Mouse (Mus musculus): ENCODE measurements around the gene Catsperg1. TPM values are rescaled to one million over a fixed set of nuclear protein-coding genes. Genes with fewer than 3 reads are reported as not detected.
"Not testable (repeated sequence)": the region's sequence is repeated elsewhere in the genome, so short reads cannot be mapped to it uniquely, and the experiment has no call there.

Catsperg1 gene
- polyA plus RNA-seq, 1 experiment: 0.19 TPM

DNA sequence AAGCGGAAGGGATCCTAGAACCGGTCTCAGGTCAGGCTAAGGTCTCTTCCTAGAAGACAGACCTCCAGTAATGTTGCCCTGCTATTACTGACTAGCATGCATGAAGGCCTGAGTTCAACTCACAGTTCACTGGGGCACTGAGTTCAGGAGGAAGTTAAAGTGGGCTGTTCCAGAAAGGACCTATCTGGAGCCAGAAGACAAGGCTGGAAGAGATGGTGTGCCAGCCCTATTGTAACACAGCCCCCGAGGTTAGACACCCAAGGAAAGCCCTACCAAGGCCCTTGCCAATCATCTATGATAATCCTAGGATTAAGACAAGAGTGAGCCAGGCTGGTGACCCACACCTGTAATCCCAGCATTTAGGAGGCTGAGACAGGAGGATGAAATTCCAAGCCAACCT lies 17.7 kb upstream of the Catsperg1 start:
- no peaks in the 10 kb centered on the region for H3K27me3 ChIP-seq (replicated peaks)
- H3K36me3 ChIP-seq (replicated peaks; ENCODE audit: low read length): peaks cover 38% of the 10 kb centered on the region

DNA sequence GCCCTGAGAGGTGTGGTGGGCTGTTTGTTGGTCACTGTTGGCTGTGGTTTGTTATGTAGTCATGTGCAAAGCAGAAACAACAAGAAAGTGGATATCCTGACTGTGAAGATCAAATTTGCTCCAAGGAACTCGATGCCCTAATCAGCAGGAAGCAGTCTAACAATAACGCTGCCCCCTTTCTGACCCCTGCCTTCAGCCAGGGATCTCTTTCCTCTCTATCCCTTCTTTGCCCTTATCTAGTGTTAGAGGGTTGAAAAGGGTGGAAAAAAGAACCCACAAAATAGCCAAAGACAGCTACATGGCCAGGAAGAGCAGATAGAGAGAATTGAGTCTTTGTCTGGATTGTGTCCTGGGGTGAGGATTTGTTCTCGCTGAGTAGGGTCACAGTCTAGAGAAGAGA lies 16.7 kb upstream of the Catsperg1 start:
- no peak; the same call in 2 of the 3 replicates for TF ChIP-seq GATA1 (IDR thresholded peaks at IDR 0.05; ENCODE audit: borderline replicate concordance, low read length)
- TF ChIP-seq FLI1 (IDR thresholded peaks at IDR 0.05; ENCODE audit: low read length): no peak
- Histone ChIP-seq H3K27me3 (replicated peaks) (no peaks in the 10 kb centered on the region), H3K36me3 (replicated peaks; ENCODE audit: low read length) (peaks cover 48% of the 10 kb centered on the region)

More for the DNA sequence above, 17.7 kb upstream of the Catsperg1 start:
- H3K9me3 ChIP-seq: no peaks in the 10 kb centered on the region
- peaks cover 92% of the 10 kb centered on the region for H3K4me1 ChIP-seq
- peak overlapping the region; percentile 97 for H3K4me3 ChIP-seq (replicated peaks)
- no peak for TF ChIP-seq GATA1 (IDR thresholded peaks at IDR 0.05; ENCODE audit: borderline replicate concordance, low read length)
- no peak for TF ChIP-seq FLI1 (IDR thresholded peaks at IDR 0.05; ENCODE audit: low read length)

DNA sequence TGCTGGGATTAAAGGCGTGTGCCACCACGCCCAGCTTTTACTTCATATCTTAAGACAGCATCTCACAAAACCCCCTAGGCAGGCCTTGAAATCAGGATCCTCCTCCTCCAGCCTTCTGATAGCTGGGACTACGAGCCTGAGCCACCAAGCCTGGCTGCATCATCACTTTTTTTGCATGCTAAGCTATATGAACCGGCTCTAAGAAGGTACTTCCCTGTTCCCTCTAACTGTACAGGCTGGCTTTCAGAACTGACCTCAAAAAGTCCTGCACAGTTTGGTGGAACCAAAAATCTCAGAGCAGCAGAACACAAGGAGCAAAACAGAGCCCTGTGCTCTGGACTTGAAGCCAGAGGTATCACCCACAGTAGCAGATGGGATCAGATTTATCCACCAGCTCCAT lies 14.4 kb upstream of the Catsperg1 start:
- TF ChIP-seq FLI1 (IDR thresholded peaks at IDR 0.05; ENCODE audit: low read length): no peak
- no peak for TF ChIP-seq GATA1 (IDR thresholded peaks at IDR 0.05; ENCODE audit: borderline replicate concordance, low read length)
- Histone ChIP-seq H3K9me3 (no peaks in the 10 kb centered on the region), H3K27me3 (replicated peaks) (no peaks in the 10 kb centered on the region), H3K4me1 (peaks cover 83% of the 10 kb centered on the region), H3K36me3 (replicated peaks; ENCODE audit: low read length) (peaks cover 71% of the 10 kb centered on the region), H3K4me3 (replicated peaks) (no peak overlapping the region)

More for the DNA sequence above, 16.7 kb upstream of the Catsperg1 start:
- peak overlapping the region; percentile 78 for H3K4me3 ChIP-seq (replicated peaks)
- H3K9me3 ChIP-seq: no peaks in the 10 kb centered on the region
- peaks cover 89% of the 10 kb centered on the region for H3K4me1 ChIP-seq

DNA sequence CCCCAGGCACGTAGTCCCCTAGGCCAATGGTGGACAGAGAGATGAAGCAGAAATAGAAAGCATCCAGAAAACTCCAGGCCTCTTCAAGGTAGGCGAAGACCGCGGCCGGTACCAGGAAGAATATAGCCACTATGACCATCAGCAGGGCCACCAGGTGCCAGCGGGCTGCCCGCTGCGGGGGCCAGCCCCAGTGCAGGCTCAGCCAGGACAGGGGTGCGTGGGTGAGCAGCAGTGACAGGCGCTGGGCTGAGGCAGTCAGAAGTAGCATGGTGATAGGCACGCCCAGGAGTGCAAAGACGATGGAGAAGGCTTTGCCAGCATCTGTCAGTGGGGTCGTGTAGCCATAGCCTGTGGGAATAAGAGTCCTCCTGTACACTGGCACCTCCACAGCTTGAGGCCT lies 11.7 kb upstream of the Catsperg1 start:
- Histone ChIP-seq H3K36me3 (replicated peaks; ENCODE audit: low read length) (peaks cover 95% of the 10 kb centered on the region), H3K4me3 (replicated peaks) (no peak overlapping the region), H3K4me1 (peaks cover 59% of the 10 kb centered on the region), H3K27me3 (replicated peaks) (no peaks in the 10 kb centered on the region), H3K9me3 (peaks cover 16% of the 10 kb centered on the region)
- TF ChIP-seq FLI1 (IDR thresholded peaks at IDR 0.05; ENCODE audit: low read length) (no peak), GATA1 (IDR thresholded peaks at IDR 0.05; ENCODE audit: borderline replicate concordance, low read length) (no peak)

DNA sequence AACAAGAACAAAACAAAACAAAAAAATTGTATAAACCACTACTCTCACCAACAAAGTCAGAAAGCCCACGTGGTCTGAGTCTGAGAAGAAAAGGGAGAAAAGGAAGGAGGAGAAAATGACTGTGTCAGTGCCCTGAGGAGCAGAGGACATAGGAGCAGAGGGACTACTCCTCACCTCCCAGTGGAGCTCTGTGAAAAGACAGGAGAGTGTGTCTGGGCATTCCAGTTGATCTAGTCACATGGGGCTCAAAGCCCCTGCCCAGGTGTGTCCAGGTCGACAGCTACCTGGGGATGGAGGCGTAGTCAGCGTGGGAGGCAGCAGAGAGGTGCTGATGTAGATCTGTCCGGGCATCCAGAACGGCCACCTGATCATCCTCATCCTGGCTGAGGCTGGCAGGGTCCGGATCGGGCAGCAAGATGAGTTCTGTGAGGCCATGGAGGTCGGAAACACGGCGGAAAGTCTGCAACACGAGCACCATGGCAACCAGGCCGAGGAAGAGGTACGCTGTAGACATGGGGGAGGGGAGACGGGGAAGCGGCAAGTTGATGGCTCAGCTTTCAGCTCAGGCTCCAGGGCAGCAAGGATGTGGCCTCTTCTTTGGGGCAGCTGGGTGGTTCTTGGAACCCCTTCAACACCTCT lies 11.0 kb upstream of the Catsperg1 start:
- Histone ChIP-seq H3K4me3 (replicated peaks) (no peak overlapping the region), H3K4me1 (peaks cover 52% of the 10 kb centered on the region), H3K9me3 (peaks cover 22% of the 10 kb centered on the region), H3K27me3 (replicated peaks) (no peaks in the 10 kb centered on the region), H3K36me3 (replicated peaks; ENCODE audit: low read length) (peaks cover 96% of the 10 kb centered on the region)
- no peak for TF ChIP-seq FLI1 (IDR thresholded peaks at IDR 0.05; ENCODE audit: low read length)
- no peak for TF ChIP-seq GATA1 (IDR thresholded peaks at IDR 0.05; ENCODE audit: borderline replicate concordance, low read length)

DNA sequence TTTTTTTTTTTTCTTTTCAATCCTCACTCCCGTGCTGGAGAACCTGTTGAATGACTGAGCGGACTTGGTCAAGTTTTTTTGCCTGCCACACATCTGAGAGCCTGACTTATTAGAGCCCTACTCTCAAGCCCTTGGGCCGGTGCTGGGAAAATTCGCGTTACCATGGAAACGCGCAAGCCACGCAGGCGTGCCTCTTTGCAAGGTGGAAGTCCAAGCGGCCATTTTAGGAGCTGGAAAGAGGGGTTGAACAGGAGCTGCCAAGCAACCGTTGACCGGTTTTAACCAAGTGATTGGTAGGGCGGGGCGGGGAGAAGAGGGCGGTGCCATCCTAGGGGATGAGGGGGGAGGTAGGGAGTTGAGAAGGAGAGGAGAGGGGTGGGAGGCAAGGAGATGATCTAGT lies 1.0 kb upstream of the Catsperg1 start:
- Histone ChIP-seq H3K36me3 (replicated peaks; ENCODE audit: low read length) (peaks cover 46% of the 10 kb centered on the region), H3K27me3 (replicated peaks) (no peaks in the 10 kb centered on the region), H3K9me3 (peaks cover 64% of the 10 kb centered on the region), H3K4me3 (replicated peaks) (no peak overlapping the region), H3K4me1 (peaks cover 25% of the 10 kb centered on the region)
- TF ChIP-seq FLI1 (IDR thresholded peaks at IDR 0.05; ENCODE audit: low read length): no peak
- no peak for TF ChIP-seq GATA1 (IDR thresholded peaks at IDR 0.05; ENCODE audit: borderline replicate concordance, low read length)

DNA sequence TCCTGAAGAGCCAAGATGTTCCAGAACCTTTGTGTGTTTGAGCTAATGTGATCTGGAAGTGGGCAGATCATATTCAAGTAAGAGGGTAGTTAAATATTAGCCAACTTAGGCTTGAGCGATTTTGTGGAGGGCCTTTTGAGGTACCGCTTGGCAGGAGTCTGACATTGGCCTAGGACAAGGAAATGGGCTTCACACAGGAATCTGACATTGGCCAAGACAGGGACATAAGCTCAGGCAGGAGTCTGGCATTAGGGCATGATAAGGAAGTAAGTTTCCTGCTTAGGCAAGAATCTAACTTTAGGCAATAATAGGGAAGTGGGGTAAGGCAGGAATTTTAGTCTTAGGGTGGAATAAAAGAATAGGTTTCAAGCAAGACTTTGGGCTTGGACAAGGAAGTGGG lies 401 bp upstream of the Catsperg1 start:
- no peak for TF ChIP-seq FLI1 (IDR thresholded peaks at IDR 0.05; ENCODE audit: low read length)
- no peak for TF ChIP-seq GATA1 (IDR thresholded peaks at IDR 0.05; ENCODE audit: borderline replicate concordance, low read length)
- H3K4me3 ChIP-seq (replicated peaks): no peak overlapping the region
- peaks cover 58% of the 10 kb centered on the region for H3K9me3 ChIP-seq
- H3K27me3 ChIP-seq (replicated peaks): no peaks in the 10 kb centered on the region
- peaks cover 29% of the 10 kb centered on the region for H3K4me1 ChIP-seq
- peaks cover 40% of the 10 kb centered on the region for H3K36me3 ChIP-seq (replicated peaks; ENCODE audit: low read length)

DNA sequence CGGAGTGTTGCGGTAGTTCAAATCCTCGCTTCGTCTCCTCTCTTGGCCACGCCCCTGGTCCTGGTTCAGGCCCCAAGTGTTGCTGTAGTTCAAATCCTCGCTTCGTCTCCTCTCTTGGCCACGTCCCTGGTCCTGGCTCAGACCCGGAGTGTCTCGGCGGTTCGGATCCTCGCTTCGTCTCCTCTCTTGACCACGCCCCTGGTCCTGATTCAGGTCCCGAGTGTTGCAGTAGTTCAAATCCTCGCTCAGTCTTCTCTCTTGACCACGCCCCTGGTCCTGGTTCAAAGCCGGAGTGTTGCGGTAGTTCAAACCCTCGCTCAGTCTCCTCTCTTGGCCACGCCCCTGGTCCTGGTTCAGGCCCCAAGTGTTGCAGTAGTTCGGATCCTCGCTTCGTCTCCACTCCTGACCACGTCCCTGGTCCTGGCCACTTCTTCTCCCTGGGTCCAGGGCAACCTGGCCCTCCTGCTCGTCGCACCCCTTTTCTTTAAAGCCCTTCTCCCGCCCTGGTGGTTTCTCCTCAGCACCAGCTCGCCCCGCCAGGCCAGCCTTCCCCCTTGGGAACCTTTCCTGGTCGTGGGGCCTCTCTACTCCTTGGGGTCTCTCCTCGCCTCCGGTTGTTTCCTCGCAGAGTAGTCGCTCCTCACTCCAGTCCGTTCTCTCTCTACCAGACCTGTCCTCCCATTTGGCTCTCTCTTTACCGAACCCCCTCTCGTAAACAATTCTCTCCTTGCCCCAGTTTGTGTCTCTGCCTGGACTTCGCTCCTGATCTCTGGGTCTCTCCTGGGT lies 867 bp downstream of the Catsperg1 start:
- Histone ChIP-seq H3K4me1 (peaks cover 32% of the 10 kb centered on the region), H3K9me3 (peaks cover 48% of the 10 kb centered on the region), H3K36me3 (replicated peaks; ENCODE audit: low read length) (peaks cover 30% of the 10 kb centered on the region)
- H3K4me3 ChIP-seq (replicated peaks); H3K27me3 ChIP-seq (replicated peaks): not testable (repeated sequence)

DNA sequence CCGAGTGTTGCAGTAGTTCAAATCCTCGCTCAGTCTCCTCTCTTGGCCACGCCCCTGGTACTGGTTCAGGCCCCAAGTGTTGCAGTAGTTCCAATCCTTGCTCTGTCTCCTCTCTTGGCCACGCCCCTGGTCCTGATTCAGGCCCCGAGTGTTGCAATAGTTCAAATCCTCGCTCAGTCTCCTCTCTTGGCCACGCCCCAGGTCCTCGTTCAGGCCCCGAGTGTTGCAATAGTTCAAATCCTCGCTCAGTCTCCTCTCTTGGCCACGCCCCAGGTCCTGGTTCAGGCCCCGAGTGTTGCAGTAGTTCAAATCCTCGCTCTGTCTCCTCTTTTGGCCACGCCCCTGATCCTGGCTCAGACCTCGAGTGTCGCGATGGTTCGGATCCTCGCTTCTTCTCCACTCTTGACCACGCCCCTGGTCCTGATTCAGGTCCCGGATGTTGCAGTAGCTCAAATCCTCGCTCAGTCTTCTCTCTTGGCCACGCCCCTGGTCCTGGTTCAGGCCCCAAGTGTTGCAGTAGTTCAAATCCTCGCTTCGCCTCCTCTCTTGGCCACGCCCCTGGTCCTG lies 1.6 kb downstream of the Catsperg1 start:
- Histone ChIP-seq H3K27me3 (replicated peaks) (no peaks in the 10 kb centered on the region), H3K4me3 (replicated peaks) (peak overlapping the region; percentile 93), H3K36me3 (replicated peaks; ENCODE audit: low read length) (peaks cover 23% of the 10 kb centered on the region), H3K4me1 (peaks cover 32% of the 10 kb centered on the region), H3K9me3 (peaks cover 41% of the 10 kb centered on the region)
- TF ChIP-seq GATA1 (IDR thresholded peaks at IDR 0.05; ENCODE audit: borderline replicate concordance, low read length) (no peak), FLI1 (IDR thresholded peaks at IDR 0.05; ENCODE audit: low read length) (no peak)
